Mouse (Mus musculus): ENCODE results near the gene Ablim1.

Gene Ablim1

DNA sequence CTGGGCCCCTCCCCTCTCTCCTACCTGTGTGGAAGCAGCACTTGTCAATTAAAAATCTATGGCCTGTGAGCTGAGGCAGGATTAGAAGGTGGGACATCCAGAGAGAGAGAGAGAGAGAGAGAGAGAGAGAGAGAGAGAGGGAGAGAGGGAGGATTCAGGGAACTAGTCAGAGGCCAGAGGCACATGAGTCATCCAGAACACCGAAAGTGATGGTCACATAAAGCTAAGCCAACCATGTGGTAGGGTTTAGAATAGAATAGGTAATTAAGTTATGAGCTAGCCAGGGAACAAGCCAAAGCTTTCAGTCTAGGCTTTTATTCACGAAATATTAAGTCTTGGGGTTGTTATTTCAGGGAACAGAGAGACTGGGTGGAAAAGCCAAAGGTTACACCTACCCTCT lies 10.1 kb downstream of the Ablim1 start:
- no peak for DNase-seq (ENCODE audit: low read depth, low spot score)

DNA sequence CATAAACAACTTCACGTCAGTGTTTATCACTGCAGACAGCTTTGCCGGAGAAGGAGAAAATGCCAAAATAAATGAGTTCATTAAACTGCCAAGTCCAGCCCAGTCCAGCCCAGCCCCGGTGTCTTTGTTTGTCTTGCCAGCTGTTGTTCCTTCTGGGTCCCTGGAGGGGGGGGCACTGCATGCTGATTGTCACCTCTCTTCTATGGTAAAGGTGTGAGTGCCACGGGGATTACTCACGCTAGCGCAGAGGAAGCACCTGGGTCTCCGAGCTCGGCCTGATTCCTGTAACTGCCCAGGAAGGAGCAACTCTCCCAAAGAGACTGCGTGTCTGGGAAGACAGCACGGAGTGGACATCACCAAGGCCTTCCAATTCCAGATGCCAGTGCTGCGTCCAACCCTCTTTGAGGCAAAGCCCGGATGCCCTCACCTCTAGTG lies 12.7 kb downstream of the Ablim1 start:
- DNase-seq (ENCODE audit: low read depth, low spot score), result no peak

DNA sequence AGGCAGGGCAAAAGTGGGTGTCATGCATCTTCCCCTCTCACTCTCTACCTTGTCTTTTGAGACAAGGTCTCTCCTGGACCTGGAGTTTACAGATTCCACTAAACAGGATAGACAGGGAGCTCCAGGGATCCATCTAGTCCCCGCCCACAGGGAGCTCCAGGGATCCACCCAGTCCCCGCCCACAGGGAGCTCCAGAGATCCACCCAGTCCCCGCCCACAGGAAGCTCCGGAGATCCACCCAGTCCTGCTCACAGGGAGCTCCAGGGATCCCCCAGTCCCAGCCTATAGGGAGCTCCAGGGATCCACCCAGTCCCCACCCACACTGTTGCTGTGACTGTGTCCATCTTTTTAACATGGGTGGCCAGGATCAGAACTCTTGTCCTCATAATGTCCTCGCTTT lies 16.7 kb downstream of the Ablim1 start:
- DNase-seq (ENCODE audit: low read depth, low spot score), result peak; percentile 62

DNA sequence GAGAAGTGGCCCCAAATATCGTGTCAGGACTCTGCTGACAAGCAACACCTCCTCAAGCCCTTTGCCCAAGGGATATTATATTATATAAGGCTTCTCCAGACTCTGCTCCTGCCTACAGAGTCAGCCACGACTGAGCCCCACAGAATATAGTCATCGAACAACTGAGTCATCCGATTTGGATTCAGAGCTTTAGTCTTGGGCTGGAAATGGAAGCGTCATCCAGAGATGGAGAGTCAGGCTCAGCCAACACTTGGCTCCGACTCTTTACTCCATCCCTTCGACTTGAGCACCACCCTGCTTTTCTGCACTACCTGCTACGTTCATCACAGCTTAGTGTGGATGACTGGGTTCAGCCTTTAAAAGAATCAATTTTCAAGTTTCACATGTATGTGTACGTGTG lies 17.3 kb downstream of the Ablim1 start:
- DNase-seq (ENCODE audit: low read depth, low spot score), result no peak

DNA sequence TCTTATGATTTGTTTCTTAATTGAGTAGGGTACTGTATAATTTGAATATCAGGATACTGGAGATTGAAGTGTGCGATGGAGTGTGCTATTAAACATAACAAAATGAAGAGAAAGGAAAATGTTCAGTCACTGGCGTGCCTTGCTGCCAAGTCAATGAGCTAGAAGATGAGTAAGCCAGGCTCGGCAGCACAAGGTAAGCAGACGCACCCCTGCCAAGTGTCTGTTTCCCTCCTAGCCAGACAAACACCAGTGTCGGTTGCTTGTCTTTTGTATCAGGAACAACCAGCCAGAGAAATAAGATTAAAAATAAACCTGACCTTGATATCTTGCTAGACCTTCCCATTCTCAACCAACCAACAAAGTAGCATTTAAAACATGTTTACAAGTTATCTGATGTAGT lies 18.2 kb downstream of the Ablim1 start:
- DNase-seq (ENCODE audit: low read depth, low spot score), result no peak

DNA sequence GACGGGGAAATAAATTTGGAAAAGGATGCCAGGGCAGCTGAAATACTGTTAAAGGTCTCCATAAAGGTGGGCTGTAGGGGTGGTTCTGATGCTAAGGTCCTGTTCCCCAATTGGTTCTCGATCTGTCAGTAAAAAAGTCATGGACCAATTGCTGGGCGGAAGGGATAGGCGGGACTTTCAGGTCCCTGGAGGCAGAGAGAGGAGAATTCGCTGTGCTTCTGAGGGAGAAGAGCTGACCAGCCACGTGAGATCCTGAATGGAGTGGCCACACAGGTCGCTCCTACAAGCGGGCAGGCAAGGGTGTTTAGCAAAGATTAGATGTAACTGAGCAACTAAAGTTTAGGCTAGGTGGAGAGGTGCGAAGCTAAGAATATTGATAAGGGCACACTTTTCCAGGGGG lies 19.2 kb downstream of the Ablim1 start:
- DNase-seq (ENCODE audit: low read depth, low spot score), result no peak

DNA sequence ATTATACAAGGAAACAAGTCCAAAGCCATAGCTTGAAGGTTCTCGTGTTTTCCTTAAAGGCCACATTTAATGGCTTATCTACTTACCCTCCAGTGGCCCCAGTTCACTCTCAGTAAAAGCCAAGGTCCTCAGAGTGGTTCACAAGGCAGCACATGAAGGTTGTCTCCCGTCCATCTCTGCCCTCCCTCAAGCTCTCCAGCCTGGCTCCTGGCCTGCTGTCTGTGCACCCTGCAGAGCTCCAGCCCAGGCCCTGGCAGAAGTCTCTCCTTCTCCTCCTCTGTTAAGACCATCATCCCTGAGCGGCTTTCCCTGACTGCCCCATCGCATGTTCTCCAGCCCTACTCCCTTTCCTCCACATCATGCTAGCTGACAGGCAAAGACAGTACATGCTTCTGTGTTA lies 20.4 kb downstream of the Ablim1 start:
- no peak for DNase-seq (ENCODE audit: low read depth, low spot score)

DNA sequence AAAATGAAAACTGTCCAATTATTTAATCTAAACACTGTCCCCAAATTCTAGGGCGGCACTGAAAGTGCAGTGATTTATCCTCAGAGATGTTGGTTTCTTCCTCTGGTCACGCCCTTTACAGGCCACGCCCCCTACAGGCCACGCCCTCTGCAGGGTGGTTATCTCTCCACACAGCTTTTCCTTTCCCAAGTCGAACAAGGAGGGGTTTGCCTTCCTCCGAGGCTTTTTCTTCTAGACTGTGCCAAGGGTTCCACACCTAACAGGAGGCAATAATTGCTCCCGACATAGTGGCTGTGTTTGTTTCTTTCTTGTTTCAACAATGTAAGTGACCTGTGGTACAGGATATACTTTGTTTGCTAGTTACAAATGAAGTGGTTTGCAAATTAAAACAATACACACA lies 21.0 kb downstream of the Ablim1 start:
- DNase-seq (ENCODE audit: low read depth, low spot score), result peak; percentile 30

DNA sequence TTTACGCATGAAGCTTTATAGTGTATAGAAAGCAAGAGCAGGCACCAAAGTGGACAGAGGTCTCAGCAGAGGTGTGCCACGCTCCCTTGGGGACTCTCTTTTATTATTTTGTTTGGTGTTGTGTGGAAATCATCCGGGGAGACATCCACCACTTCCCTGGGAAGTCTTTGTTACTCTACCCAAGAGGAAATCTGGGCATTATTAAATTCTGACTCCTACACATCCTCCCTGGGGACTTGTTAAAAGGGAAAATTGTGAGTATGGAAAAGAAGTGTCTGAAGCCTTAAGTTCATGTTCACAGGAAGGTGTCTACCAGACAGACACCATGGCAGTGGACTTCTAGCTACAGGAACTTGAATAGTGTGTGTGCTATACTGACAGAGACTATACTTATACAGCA lies 31.4 kb downstream of the Ablim1 start:
- DNase-seq (ENCODE audit: low read depth, low spot score), result no peak

DNA sequence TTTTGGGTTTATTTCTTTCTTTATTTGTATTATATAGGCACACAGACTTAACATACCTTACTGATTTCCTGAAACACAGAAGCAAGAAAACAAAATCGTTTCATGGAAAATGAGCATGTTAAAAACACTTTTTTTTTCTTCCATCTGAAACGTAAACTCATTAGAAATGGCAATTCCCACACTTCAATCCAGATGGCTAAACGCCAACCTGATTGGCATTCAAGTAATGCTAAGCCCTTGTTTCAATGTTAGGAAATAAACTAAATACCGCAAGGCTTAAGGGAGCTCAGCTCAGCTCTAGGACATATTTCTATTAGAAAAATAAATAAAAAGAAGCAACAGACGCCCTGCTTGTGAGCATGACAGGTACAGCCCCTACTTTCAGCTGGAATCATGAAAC lies 32.1 kb downstream of the Ablim1 start:
- no peak for DNase-seq (ENCODE audit: low read depth, low spot score)

DNA sequence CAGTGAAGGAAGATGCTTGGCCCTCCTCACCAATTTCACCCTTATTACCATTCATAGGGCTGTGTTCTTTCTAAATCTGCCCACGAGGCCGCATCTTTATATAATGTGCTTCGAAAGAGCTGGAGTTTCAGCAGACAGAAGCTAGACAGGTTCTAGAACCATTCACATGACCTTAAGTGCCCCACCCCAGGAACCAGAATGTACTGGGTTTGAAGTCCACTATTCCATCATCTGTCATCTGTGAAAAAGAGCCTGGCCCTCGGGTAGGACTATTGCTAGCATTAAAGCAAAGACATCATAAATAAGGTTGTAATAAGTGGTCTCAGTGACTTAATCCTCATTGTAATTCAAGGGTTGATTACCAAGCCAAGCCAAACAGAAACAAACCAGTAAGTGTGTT lies 35.1 kb downstream of the Ablim1 start:
- no peak for DNase-seq (ENCODE audit: low read depth, low spot score)

DNA sequence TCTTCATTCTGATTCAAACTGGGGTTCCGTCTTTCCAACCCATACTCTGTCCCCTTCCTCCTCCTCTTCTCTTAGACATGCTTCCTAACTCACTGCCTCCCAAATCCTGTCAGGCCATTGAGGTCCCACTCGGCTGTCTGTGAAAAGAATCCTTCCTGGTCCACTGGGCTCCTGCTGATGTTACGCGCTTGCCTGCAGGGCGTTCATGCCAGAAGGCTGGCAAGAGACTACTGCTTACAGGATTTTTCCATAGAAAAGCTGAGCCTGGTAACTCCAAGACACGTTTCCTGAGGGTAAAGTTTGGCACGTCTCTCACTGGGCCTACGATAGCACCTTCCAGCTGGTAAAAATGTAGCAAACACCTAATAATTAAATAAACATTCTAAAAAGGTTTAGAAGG lies 36.5 kb downstream of the Ablim1 start:
- no peak for DNase-seq (ENCODE audit: low read depth, low spot score)

DNA sequence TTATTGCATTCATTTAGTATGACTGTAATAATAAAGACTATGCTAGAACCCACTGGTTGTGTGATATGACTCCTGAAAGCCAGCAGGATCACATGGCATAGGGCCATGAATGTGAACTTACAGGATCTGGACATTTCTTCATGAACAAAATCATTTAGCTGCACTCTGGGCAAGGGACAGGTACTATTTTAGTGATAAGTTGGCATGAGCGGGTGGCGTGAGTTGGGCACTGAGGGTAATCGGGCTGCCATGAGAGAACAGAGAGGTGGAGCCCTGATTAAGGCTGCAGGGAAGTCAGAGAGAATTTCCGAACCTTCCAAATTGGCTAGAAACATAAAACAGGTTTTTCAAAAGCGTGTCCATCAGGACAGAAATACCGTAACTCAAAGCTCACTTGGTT lies 37.7 kb downstream of the Ablim1 start:
- DNase-seq (ENCODE audit: low read depth, low spot score), result no peak

DNA sequence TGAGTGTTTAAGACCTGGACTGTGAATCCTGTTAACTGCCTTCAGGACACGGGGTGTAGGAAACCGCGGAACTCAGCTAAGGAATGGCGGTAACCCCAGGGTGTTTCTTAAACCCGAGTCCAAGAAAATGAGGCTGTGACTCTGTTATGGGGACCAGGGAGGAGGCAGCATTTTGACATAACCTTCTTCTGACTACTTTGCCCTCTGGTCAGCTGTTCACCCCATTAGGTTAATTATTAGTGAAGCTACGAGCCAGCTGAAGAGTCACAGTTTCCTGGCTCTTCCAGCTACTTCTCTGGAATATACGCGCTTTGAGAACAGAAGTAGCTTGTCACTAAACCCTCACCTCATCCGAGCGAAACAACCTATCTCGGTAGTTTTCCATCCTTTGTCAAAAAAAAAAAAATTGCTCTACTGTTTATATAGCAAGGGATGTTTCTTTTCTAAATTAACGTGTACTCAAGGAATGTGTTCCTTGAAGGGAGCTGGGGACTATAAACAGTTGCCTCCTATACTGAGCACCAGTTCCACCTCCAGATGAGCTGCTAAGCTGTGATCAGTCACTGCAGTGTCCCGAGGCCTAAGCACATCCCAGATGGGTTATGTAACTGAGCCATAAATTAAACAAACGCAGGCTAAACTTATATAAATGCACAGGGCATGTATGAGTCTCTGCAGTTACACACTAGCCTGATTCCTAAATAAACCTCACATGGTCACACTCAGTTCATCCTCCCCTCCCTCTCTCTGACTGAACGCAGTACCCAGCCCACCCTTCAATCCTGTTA lies 39.4 kb downstream of the Ablim1 start:
- no peak for DNase-seq (ENCODE audit: low read depth, low spot score)

DNA sequence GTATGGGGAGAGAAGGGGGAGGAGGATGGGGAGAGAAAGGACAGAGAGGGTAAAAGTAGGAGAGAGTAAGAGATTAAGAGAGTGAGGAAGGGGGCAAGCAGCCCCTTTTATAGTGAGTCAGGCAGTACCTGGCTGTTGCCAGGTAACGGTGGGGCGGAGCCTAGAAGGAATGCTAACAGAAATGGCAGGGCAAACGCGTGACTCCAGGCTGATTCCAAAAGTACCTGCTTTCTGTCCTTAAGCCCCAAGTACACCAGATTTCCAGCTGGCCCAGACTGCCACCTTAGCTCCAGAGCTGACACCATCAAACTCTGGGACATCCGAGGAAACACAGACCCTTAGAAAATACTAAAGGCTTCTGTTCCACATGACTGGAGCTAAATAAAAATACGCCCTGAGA lies 40.0 kb downstream of the Ablim1 start:
- peak; percentile 17 for DNase-seq (ENCODE audit: low read depth, low spot score)

DNA sequence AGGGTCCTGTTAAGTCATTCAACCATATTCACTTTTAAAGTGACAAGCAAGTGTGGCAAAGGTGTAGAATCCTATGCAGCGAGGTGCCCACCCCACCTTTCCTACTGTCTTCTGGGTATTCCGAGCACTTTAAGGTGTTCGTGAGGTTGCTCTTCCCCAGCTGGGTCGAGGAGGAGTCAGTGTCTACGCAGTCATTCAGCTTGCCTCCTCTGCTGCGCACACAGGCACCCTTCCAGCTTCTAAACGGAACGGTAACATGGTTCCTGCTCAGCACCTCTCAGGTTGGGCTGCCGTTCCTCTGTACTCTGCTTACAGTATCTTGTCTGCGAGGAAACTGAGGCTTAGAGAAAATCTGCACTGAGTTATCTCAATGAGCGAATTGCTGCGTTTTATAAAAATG lies 40.4 kb downstream of the Ablim1 start:
- DNase-seq (ENCODE audit: low read depth, low spot score), result no peak

DNA sequence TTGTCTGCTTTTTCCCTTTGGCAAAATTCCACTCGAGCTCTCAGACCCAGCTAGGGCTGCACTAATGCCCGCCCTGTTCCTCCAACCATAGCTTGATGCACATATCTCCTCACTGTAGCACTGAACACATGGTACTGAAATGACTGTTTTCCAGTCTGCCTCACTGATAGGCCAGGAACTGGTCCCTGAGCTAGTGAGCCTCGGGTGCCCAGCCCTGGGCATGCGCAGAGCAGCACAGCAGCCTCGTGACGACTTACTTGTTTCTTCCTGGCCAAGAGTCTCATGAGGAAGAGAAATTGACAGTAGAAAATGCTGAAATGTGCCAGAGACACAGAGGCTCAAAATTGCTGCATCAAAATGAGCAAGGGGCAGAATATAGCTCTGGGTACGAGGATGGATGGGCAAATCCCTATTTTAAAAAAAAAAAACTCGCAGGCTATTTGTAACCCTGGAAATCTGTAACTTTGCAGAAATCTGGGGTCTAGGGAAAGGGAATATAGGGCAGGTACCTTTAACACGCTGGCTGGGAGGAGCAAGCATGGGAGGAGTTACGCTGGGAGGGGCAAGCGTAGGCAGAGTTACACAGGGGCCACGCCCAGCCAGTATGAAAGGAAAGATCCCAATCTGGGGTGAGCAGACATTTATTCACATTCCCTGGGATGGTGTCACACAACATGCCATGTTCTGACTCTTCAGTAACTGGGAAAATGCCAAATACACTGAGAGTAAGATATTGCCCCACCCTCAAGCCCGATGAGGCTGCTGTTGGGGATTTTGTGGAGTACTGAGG lies 41.7 kb downstream of the Ablim1 start:
- peak; percentile 55 for DNase-seq (ENCODE audit: low read depth, low spot score)

DNA sequence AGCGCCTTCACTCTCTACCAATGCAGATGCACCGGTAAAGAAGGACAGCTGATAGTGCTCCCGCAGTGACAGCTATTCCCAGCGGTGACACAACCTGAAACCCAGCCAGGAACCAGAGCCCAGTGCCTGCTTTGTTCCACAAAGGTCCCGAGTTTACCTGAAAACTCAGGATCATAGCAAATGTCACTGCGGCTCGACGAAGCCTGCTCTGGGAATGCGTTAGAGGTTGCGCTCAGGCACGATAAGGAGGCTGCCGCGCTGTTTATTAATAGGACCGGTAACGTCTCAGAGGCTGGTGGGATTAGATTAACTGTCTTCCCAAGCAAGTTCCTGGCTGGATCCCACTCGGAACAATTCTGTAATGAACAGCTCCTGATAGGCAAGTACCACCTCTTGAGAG lies 43.0 kb downstream of the Ablim1 start:
- DNase-seq (ENCODE audit: low read depth, low spot score), result no peak

DNA sequence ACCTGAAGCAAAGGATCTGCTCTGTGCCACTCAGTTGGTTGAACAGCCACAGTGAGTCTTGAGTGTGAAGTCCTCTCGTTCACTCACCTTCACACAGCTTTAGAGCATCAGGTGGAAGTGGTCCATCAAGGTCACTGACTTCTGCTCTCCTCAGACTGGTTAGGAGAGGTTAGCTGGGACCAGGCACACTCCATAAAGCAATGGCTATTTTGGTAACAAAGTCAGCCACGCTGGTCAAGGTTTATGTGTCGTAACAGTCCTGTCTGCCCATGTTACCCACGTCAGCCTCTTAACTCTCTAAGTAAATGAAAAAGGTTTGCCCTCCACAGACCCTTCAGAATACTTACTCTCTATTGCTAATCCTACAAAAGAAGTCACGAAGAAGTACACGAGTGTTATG lies 44.0 kb downstream of the Ablim1 start:
- no peak for DNase-seq (ENCODE audit: low read depth, low spot score)

DNA sequence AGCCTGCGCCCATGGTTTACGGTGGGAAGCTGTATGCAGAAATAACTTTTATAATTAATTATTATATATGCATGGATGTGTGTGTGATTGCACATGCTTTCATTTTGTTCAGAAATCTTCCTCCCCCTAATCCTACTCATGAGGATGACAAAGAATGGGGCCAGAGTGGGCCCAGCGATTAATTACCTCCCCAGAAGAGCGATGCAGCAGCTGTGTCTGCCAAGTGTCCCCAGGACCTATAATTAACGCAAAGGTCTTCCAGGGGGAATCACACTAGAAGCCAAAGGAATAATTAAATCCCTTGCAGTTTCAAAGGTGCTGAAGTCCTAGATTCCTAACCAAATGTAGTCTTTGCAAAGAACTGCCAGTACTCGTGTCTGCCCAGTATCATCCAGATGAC lies 44.9 kb downstream of the Ablim1 start:
- DNase-seq (ENCODE audit: low read depth, low spot score), result no peak

DNA sequence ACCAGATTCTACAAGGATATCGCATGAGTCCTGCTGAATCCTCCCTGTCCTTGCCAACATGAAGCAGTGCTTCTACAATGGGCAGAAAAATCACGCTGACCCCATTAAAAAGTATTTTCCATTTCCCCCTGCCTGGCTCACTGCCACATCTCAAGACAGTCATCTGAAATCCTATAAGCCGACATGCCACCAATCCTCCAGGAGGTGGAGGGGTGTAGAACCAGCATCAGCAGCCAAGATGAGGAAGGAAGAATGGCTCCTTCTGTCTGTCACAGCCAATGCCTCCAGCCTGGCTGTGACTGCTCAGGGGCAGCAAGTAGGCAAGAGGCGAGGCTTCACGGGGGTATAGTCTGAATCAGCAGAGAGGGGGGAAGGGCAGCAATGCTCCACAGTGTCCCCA lies 47.2 kb downstream of the Ablim1 start:
- no peak for DNase-seq (ENCODE audit: low read depth, low spot score)

DNA sequence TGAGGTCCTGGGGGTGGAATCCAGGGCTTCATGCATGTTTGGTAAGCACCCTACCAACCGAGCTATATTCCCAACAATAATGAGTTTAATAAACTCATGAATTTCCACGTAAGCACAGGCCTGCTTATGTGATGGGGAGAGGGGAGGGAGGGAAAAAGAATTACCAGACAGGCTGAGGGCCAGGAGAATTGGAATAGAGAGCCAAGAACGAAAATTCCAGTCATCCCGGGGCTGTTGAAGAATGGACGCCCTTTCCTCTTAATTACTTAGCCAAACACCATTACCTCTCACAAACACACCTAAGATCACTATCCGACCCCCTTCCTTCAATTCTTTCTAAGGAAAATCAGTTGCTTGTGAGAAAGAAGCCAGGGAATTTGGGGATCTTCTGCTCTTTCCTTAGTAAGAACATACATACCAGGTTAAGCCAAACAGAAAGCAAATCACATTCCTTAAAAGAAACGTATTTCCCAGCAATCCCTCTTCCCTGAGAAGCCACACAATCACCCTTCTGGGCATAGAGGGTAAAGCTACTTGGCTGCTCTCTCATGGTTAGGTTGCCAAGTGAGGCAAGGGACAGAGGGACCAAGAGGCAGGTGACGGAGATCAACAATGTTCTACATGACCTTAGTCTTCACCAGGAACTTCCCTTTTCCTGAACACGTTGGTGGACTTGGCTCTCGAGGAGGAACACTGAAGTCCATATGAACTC lies 48.2 kb downstream of the Ablim1 start:
- DNase-seq (ENCODE audit: low read depth, low spot score), result no peak
